Mouse (Mus musculus) hindbrain, postnatal 0 days (tissue): ENCODE measurements around the gene Trub1. TPM values are rescaled to one million over a fixed set of nuclear protein-coding genes. Genes with fewer than 3 reads are reported as not detected.

Source experiments
- ATAC-seq: fragments of 200-750 bp; cut with Nextera tagmentation; 2 replicates; pipeline ENCODE4 v1.8.0; 2017; ENCODE audit warnings: mild to moderate bottlenecking, moderate TSS enrichment, moderate library complexity
- DNase-seq: peaks from one replicate; pipeline ENCODE4 v3.0.0-alpha.2; 2015; ENCODE audit warnings: low spot score
- H3K27ac ChIP-seq: fragments of 300-500 bp; sonication (generic); 2 replicates; pipeline ENCODE4 v1.5.1; 2014; ENCODE audit warnings: mild to moderate bottlenecking
- H3K27me3 ChIP-seq: fragments of 300-500 bp; sonication (generic); 2 replicates; pipeline ENCODE4 v1.6.1; 2014; ENCODE audit warnings: low read length, mixed read lengths; ENCODE audit not compliant: insufficient read depth
- H3K36me3 ChIP-seq: fragments of 300-500 bp; sonication (generic); 2 replicates; pipeline ENCODE4 v1.6.1; 2014; ENCODE audit warnings: low read length, mixed read lengths; ENCODE audit not compliant: insufficient read depth
- H3K4me1 ChIP-seq: fragments of 300-500 bp; sonication (generic); 2 replicates; pipeline ENCODE4 v1.6.1; 2014; ENCODE audit warnings: antibody characterized with exemption, low read length, mixed read lengths; ENCODE audit not compliant: insufficient read depth
- H3K4me2 ChIP-seq: fragments of 300-500 bp; sonication (generic); 2 replicates; pipeline ENCODE4 v1.6.1; 2014; ENCODE audit warnings: low read depth, mild to moderate bottlenecking, low read length, moderate library complexity, mixed read lengths
- H3K4me3 ChIP-seq: fragments of 300-500 bp; sonication (generic); 2 replicates; pipeline ENCODE4 v1.5.1; 2014; ENCODE audit warnings: low read length
- H3K9ac ChIP-seq: fragments of 300-500 bp; sonication (generic); replicated peaks from 2 replicates; pipeline ENCODE4 v1.6.1; 2014; ENCODE audit warnings: mild to moderate bottlenecking, low read length, moderate library complexity, mixed read lengths
- H3K9me3 ChIP-seq: fragments of 300-500 bp; sonication (generic); 2 replicates; pipeline ENCODE4 v1.6.1; 2016; ENCODE audit warnings: low read length, mixed read lengths
- CTCF ChIP-seq: IDR thresholded peaks from 2 replicates; pipeline ENCODE4 v1.5.1; 2016; ENCODE audit warnings: antibody characterized with exemption, control low read depth, low read depth
- WGBS: fragments of 180-500 bp; shearing (Covaris S2); extraction: QIAGEN DNeasy Blood & Tissue Kit; methylation state at CpG from one replicate; pipeline ENCODE4 v1.1.7; 2014; 5-methylcytosine and 5-hydroxymethylcytosine counted together
- polyA plus RNA-seq: library from polyadenylated mRNA; unstranded; fragments of >200 nt; fragmentation: Nextera tagmentation; extraction: Ambion mirVana; gene quantifications from 2 replicates; pipeline ENCODE4 v1.2.1, GENCODE M21; 2015
- total RNA-seq: library from RNA; depleted of rRNA; stranded (reverse); fragments of >200 nt; gene quantifications from 2 replicates; pipeline ENCODE4 v1.2.3, GENCODE M21; 2014; rRNA removed

The Trub1 gene
- total RNA-seq (12.7 TPM in 2 replicates), polyA plus RNA-seq (13.8 and 14.0 TPM in 2 replicates)

DNA sequence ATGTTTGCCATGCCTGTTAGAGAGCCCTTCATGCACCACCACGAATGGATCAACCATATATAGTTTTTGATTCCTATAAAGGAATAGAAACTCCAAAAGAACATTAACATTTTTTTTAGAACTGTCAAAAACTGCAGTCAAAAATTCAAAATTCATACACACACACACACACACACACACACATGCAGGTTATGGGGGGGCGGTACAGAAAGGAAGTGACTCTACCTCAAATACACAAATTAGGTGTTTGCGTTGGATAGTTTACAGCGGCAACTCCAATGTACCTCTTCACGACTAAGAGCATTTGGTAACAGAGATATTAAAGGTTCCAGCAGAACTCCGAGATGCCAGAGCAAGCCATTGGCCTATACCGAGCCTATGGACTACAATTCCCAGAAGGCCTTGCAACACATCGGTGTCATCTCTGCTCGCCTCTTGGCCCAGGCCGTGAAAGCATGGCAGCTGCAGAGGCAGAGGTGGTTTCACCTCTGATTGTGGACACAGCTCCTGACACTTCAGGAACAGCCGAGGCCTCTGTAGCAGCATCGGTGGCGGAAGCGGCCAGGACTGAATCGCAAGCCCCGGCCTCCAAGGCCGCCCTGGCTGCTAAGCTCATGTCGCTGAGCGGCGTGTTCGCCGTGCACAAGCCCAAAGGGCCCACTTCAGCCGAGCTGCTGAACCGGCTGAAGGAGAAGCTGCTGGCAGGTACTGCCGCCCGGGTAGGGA, at the start of gene Trub1:
Gene Trub1 (plus strand): TSS at position 421 of the 726 bp plus-strand sequence.
- peak; percentile 99 for ATAC-seq
- Histone ChIP-seq H3K4me2 (peak within 1 kb of the TSS; percentile 77), H3K36me3 (no peaks in the 10 kb centered on the region), H3K9ac (peak within 1 kb of the TSS; percentile 68), H3K27ac (peak within 1 kb of the TSS; percentile 62; the same call in 1 of the 2 replicates), H3K4me3 (peak within 1 kb of the TSS; percentile 82), H3K9me3 (no peaks in the 10 kb centered on the region), H3K27me3 (no peaks in the 10 kb centered on the region), H3K4me1 (no peaks in the 10 kb centered on the region)
- peak; percentile 94 for DNase-seq
- TF ChIP-seq CTCF = no peak
- WGBS = 4% methylated on average over 26 of the region's 26 CpGs

DNA sequence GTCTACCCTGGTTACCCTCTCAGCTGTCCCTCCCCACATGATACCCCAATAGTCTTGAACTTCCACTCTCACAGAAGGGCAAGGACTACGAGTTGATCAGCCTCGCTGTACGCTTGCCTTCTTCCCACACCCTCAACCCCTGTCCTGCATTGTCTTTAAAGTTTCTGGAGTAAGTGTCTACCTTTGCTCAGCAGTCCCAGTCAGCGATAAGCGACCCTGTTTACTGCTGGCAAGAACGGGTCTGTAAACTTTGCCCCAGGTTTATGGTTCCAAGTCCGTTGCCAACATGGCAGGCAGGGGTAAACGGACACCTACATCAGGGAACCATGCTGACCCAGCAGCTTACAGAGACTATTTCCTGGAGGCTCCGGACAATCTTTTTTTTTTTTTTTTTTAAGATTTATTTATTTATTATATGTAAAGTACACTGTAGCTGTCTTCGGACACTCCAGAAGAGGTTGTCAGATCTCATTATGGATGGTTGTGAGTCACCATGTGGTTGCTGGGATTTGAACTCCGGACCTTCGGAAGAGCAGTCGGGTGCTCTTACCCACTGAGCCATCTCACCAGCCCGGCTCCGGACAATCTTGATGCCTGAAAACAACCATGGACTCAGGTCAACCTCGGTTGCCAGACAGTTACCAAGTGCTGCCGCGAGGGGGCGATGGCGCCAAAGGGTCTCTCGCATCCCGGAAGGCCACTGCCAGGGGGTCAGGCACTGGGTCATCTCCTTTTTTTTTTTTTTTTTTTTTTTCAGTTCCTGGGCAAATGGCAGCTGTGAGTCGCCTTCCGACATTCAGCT, 48.8 kb upstream of the Trub1 start:
- no peak overlapping the region for H3K4me3 ChIP-seq
- no peak overlapping the region for H3K27ac ChIP-seq
- TF ChIP-seq CTCF = peak; percentile 87
- peak; percentile 59; the same call in 1 of the 2 replicates for ATAC-seq
- no peaks in the 10 kb centered on the region for H3K9me3 ChIP-seq
- no peaks in the 10 kb centered on the region for H3K4me1 ChIP-seq
- H3K27me3 ChIP-seq = no peaks in the 10 kb centered on the region
- no peak overlapping the region for H3K9ac ChIP-seq
- H3K36me3 ChIP-seq = no peaks in the 10 kb centered on the region
- peak overlapping the region; percentile 39 for H3K4me2 ChIP-seq
- peak; percentile 79 for DNase-seq
- WGBS = 16% methylated on average over 23 of the region's 24 CpGs

DNA sequence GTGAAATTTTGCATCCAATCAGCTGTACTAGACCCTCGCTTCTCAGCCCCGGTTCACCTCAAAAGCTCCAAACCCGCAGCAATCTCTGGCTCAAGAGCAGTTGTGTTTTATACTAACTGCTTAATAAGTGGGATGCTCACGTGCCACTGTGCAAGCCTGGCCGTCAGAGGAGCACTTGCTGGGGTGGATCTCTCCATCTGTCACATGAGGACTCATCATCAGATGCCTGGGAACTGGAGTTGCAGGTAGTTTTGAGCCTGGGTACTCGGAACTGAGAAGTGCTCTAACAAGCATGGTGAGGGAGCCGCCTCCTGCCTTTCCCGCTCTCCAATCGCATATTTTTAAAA, 48.2 kb upstream of the Trub1 start:
- H3K27me3 ChIP-seq = no peaks in the 10 kb centered on the region
- no peak for TF ChIP-seq CTCF
- H3K9me3 ChIP-seq = no peaks in the 10 kb centered on the region
- no peak overlapping the region for H3K4me3 ChIP-seq
- 16% methylated on average over 9 of the region's 9 CpGs for WGBS
- DNase-seq = peak; percentile 26
- H3K4me2 ChIP-seq = peak overlapping the region; percentile 39
- H3K27ac ChIP-seq = no peak overlapping the region
- H3K9ac ChIP-seq = no peak overlapping the region
- no peaks in the 10 kb centered on the region for H3K36me3 ChIP-seq
- 0 out of 2 replicates have a peak, but pooled peaks have one; percentile 10 for ATAC-seq
- no peaks in the 10 kb centered on the region for H3K4me1 ChIP-seq

DNA sequence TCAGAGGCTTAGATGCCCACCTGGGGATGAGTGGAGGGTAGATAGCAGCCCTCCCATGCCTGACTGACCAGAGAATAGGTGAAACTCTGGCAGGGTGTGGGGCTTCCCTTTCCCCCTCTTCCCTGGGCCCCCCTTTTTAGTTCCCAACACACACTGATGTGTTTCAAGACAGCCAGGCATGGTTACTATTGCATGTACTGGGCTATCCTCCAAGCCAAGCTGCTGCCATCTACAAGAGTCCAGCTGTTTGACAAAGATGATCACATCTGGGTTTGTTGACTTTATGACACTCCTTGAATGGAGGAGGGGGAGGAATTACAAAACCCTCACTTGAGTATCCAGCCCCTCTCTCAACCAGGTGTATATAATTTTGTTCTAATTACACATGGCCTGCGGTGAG, 44.8 kb upstream of the Trub1 start:
- DNase-seq = no peak
- WGBS = 94% methylated on average over 1 of the region's 1 CpGs
- H3K9me3 ChIP-seq = no peaks in the 10 kb centered on the region
- H3K27me3 ChIP-seq = no peaks in the 10 kb centered on the region
- no peak overlapping the region for H3K27ac ChIP-seq
- H3K4me1 ChIP-seq = no peaks in the 10 kb centered on the region
- TF ChIP-seq CTCF = no peak
- H3K4me2 ChIP-seq = no peak overlapping the region
- ATAC-seq = no peak
- no peak overlapping the region for H3K4me3 ChIP-seq
- no peaks in the 10 kb centered on the region for H3K36me3 ChIP-seq
- H3K9ac ChIP-seq = no peak overlapping the region

DNA sequence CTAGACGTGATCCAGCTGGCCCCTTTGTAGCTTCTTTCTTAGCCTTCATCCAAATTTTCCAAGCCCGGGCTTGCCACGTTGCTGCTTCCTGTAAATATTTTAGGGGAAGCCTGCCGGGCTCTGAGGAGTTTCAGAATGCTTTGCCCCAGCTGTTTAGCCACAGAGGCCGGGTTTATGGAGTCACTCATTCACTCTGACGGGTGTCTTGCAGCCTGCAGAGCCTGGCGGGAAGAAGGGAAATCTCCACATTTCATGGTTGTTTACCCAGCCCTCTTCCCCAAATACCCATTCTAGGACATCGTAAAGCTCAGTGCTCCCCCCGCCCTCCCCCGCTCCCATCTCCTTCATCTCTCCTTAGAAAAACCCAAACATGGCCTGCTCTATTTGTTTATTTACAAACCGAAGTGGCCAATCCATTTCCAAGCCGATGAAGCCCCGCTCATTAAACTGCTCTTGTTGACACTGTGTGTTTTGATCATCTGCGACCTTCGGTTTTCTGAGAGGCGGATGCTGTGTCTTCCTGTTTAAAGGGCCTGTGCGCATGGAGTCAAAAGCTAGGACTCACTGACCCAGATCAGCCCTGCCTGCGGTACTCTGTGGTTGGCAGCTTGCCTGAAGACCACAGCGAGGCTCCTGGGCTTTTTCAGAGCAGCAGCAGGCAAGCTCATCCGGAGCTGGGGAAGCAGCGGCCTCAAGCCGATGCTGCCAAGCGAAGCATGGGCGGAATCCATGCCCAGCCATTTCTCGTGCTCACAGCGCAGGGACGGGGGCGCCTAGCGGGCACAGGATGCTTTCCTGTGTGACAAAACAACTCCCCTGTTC, 41.1 kb upstream of the Trub1 start:
- Histone ChIP-seq H3K4me3 (0 out of 2 replicates have a peak overlapping the region, but pooled peaks have one; percentile 1), H3K9ac (0 out of 2 replicates have a peak overlapping the region, but pooled peaks have one; percentile 21), H3K9me3 (no peaks in the 10 kb centered on the region)

DNA sequence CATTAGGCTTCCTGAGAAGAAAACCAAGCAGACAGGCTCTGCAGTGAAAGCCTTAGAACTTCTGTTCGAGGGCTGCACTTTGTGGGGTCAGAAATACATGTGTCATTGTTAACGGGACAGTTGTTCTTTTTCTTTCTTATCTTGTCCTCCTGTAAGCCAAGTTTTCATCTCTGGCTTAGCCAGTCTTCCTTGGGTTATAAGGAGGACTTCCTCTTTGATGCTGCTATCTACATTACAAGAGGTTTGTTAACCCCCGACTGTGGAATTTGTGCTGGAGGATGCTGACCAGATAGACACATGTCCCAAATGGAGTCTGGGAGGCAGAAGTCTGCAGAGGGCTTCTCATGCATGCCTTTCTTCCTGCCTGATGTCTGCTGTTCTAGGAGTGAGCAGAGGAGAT, 39.5 kb upstream of the Trub1 start:
- DNase-seq (no peak), ATAC-seq (no peak)
- Histone ChIP-seq H3K4me3 (no peak overlapping the region), H3K4me2 (no peak overlapping the region), H3K9ac (no peak overlapping the region), H3K27ac (no peak overlapping the region), H3K4me1 (no peaks in the 10 kb centered on the region), H3K27me3 (no peaks in the 10 kb centered on the region), H3K36me3 (no peaks in the 10 kb centered on the region), H3K9me3 (no peaks in the 10 kb centered on the region)
- no peak for TF ChIP-seq CTCF
- WGBS = 92% methylated on average over 3 of the region's 3 CpGs

More for the DNA sequence above, 41.1 kb upstream of the Trub1 start:
- 0 out of 2 replicates have a peak, but pooled peaks have one; percentile 30 for TF ChIP-seq CTCF
- Histone ChIP-seq H3K4me2 (peak overlapping the region; percentile 48), H3K27me3 (no peaks in the 10 kb centered on the region), H3K4me1 (no peaks in the 10 kb centered on the region), H3K36me3 (no peaks in the 10 kb centered on the region), H3K27ac (peak overlapping the region; percentile 58; the same call in 1 of the 2 replicates)
- ATAC-seq = peak; percentile 92
- DNase-seq = peak; percentile 90
- 24% methylated on average over 29 of the region's 29 CpGs for WGBS
